In genomic region chr10:82622671-82623552, GRCm38 (mm10) we compare ENCODE assay signal across 8 mouse cellular contexts. TPM values are rescaled to one million over a fixed set of nuclear protein-coding genes. Genes with fewer than 3 reads are reported as not detected.
DNase-seq lines count a peak whose midpoint lies in the region; ATAC-seq and TF ChIP-seq lines count a peak whose summit lies in the region.

Gene 1190007I07Rik, minus strand, starts transcription at chr10:82623228.

- TF ChIP-seq POLR2A in CH12.LX (IDR thresholded peaks at IDR 0.05; ENCODE audit: low read depth, low read length): peak; percentile 79

- under 1% methylated on average over 59 of the region's 61 CpGs for WGBS in forebrain, embryonic 11.5 days
- whole genome bisulfite sequencing in heart, embryonic 16.5 days: under 1% methylated on average over 60 of the region's 61 CpGs
- WGBS in liver, embryonic 15.5 days (ENCODE audit: insufficient replicate concordance): under 1% methylated on average over 58 of the region's 61 CpGs
- under 1% methylated on average over 60 of the region's 61 CpGs for WGBS in neural tube, embryonic 12.5 days

- no peak for TF ChIP-seq RAD21 in CH12.LX (IDR thresholded peaks at IDR 0.05; ENCODE audit: low read depth, low read length)

- peak; percentile 93 for DNase-seq in CH12.LX (ENCODE audit: extremely low read depth)
- DNase-seq in c-Kit-positive CD71-positive TER-119-negative erythroid progenitor cells, embryonic 14.5 days (ENCODE audit: low read depth): peak; percentile 67
- peak; percentile 96 for DNase-seq in forebrain, embryonic 11.5 days (ENCODE audit: low spot score)
- peak; percentile 95 for DNase-seq in kidney, postnatal 36 days
- peak; percentile 79 for DNase-seq in telencephalon, adult 2 months (ENCODE audit: low read depth, low spot score)

- H3K27ac ChIP-seq in CH12.LX (ENCODE audit: insufficient read depth, low read depth): 0 out of 2 replicates have a peak within 1 kb of the TSS, but pooled peaks have one; percentile 25
- H3K27ac ChIP-seq in forebrain, embryonic 11.5 days (ENCODE audit: low read depth, low read length): peak within 1 kb of the TSS; percentile 39
- peak within 1 kb of the TSS; percentile 82 for H3K27ac ChIP-seq in heart, embryonic 16.5 days (ENCODE audit: low read length)
- H3K27ac ChIP-seq in liver, embryonic 15.5 days (replicated peaks): peak within 1 kb of the TSS; percentile 80
- H3K27ac ChIP-seq in neural tube, embryonic 12.5 days: peak within 1 kb of the TSS; percentile 66; the same call in 1 of the 2 replicates

- no peaks in the 10 kb centered on the region for H3K9me3 ChIP-seq in CH12.LX (replicated peaks; ENCODE audit: low read length)
- no peaks in the 10 kb centered on the region for H3K9me3 ChIP-seq in forebrain, embryonic 11.5 days (ENCODE audit: control insufficient read depth, low read length)
- no peaks in the 10 kb centered on the region for H3K9me3 ChIP-seq in heart, embryonic 16.5 days (replicated peaks; ENCODE audit: control insufficient read depth, low read length)
- no peaks in the 10 kb centered on the region for H3K9me3 ChIP-seq in liver, embryonic 15.5 days (replicated peaks)
- H3K9me3 ChIP-seq in neural tube, embryonic 12.5 days: no peaks in the 10 kb centered on the region

- peaks cover 4% of the 10 kb centered on the region; the same call in 1 of the 2 replicates for H3K79me2 ChIP-seq in CH12.LX (replicated peaks; ENCODE audit: control insufficient read depth, extremely low read depth, insufficient read depth, poor library complexity, severe bottlenecking)

- H3K36me3 ChIP-seq in CH12.LX (replicated peaks in 1 of 2; ENCODE audit: control insufficient read depth in 1 of 2, insufficient read depth in 1 of 2, low read length in 1 of 2): no peaks in the 10 kb centered on the region
- H3K36me3 ChIP-seq in forebrain, embryonic 11.5 days (ENCODE audit: control insufficient read depth, insufficient read depth, low read length): no peaks in the 10 kb centered on the region
- no peaks in the 10 kb centered on the region for H3K36me3 ChIP-seq in heart, embryonic 16.5 days (ENCODE audit: control insufficient read depth, insufficient read depth)
- H3K36me3 ChIP-seq in liver, embryonic 15.5 days (replicated peaks): no peaks in the 10 kb centered on the region
- no peaks in the 10 kb centered on the region for H3K36me3 ChIP-seq in neural tube, embryonic 12.5 days

- ATAC-seq in forebrain, embryonic 11.5 days (replicated peaks; ENCODE audit: low FRiP score): peak; percentile 94
- peak; percentile 88 for ATAC-seq in heart, embryonic 16.5 days (replicated peaks; ENCODE audit: extremely low read depth, insufficient read depth, low FRiP score)
- ATAC-seq in liver, embryonic 15.5 days (ENCODE audit: insufficient read depth): peak; percentile 88
- peak; percentile 91 for ATAC-seq in neural tube, embryonic 12.5 days (ENCODE audit: low FRiP score, low read depth)

- dilution Hi-C loops in CH12.LX (cut with MboI; ENCODE audit: extremely low pct_ligation_motif_present, extremely low pct_unique_long_range_greater_than_20kb, low sequenced_read_pairs): no loop called here

- H3K4me2 ChIP-seq in CH12.LX (ENCODE audit: insufficient read depth, low read depth, poor library complexity, severe bottlenecking): peak within 1 kb of the TSS; percentile 97
- peak within 1 kb of the TSS; percentile 55 for H3K4me2 ChIP-seq in forebrain, embryonic 11.5 days (ENCODE audit: low read depth, low read length, severe bottlenecking)
- H3K4me2 ChIP-seq in heart, embryonic 16.5 days (ENCODE audit: low read depth, low read length): peak within 1 kb of the TSS; percentile 76
- peak within 1 kb of the TSS; percentile 87 for H3K4me2 ChIP-seq in liver, embryonic 15.5 days
- peak within 1 kb of the TSS; percentile 61 for H3K4me2 ChIP-seq in neural tube, embryonic 12.5 days (replicated peaks)

- peak within 1 kb of the TSS; percentile 68 to 94 (median 81) for H3K4me3 ChIP-seq in CH12.LX (replicated peaks in 1 of 3; ENCODE audit: low read depth in 2 of 3, low read length in 2 of 3, poor library complexity in 1 of 3)
- H3K4me3 ChIP-seq in forebrain, embryonic 11.5 days (ENCODE audit: low read depth, low read length): peak within 1 kb of the TSS; percentile 61
- peak within 1 kb of the TSS; percentile 85 for H3K4me3 ChIP-seq in heart, embryonic 16.5 days (ENCODE audit: low read length)
- peak within 1 kb of the TSS; percentile 80 for H3K4me3 ChIP-seq in liver, embryonic 15.5 days (replicated peaks)
- peak within 1 kb of the TSS; percentile 66 for H3K4me3 ChIP-seq in neural tube, embryonic 12.5 days

- TF ChIP-seq EP300 in CH12.LX (IDR thresholded peaks at IDR 0.05; ENCODE audit: low read length): no peak

- no peaks in the 10 kb centered on the region for H3K27me3 ChIP-seq in CH12.LX (replicated peaks)
- H3K27me3 ChIP-seq in forebrain, embryonic 11.5 days (ENCODE audit: control insufficient read depth, insufficient read depth, low read length): no peaks in the 10 kb centered on the region
- no peaks in the 10 kb centered on the region for H3K27me3 ChIP-seq in heart, embryonic 16.5 days (ENCODE audit: control insufficient read depth, insufficient read depth, low read length)
- H3K27me3 ChIP-seq in liver, embryonic 15.5 days: no peaks in the 10 kb centered on the region
- no peaks in the 10 kb centered on the region for H3K27me3 ChIP-seq in neural tube, embryonic 12.5 days (replicated peaks)

- TF ChIP-seq CTCF in CH12.LX (conservative IDR thresholded peaks at IDR 0.05 in 1 of 2, IDR thresholded peaks at IDR 0.05 in 1 of 2; ENCODE audit: low read depth in 2 of 2, low read length in 2 of 2): no peak

- in situ Hi-C loops in CH12.LX (cut with MboI; ENCODE audit: low pct_ligation_motif_present, low pct_unique_long_range_greater_than_20kb, low sequenced_read_pairs): no loop called here

- H3K9ac ChIP-seq in CH12.LX (ENCODE audit: insufficient read depth, low read depth): peak within 1 kb of the TSS; percentile 65
- peak within 1 kb of the TSS; percentile 79 for H3K9ac ChIP-seq in forebrain, embryonic 11.5 days (ENCODE audit: low read length)
- peak within 1 kb of the TSS; percentile 93 for H3K9ac ChIP-seq in heart, embryonic 16.5 days (ENCODE audit: low read length)
- peak within 1 kb of the TSS; percentile 76 for H3K9ac ChIP-seq in liver, embryonic 15.5 days
- peak within 1 kb of the TSS; percentile 73 for H3K9ac ChIP-seq in neural tube, embryonic 12.5 days

- peaks cover 0 to 10% of the 10 kb centered on the region in 2 experiments; a peak in 1 of 4 replicates for H3K4me1 ChIP-seq in CH12.LX (ENCODE audit: control insufficient read depth in 1 of 2, insufficient read depth in 2 of 2)
- H3K4me1 ChIP-seq in forebrain, embryonic 11.5 days (replicated peaks; ENCODE audit: control insufficient read depth, insufficient read depth, low read length): no peaks in the 10 kb centered on the region
- peaks cover 5% of the 10 kb centered on the region; the same call in 1 of the 2 replicates for H3K4me1 ChIP-seq in heart, embryonic 16.5 days (ENCODE audit: control insufficient read depth, insufficient read depth, low read length)
- peaks cover 11% of the 10 kb centered on the region for H3K4me1 ChIP-seq in liver, embryonic 15.5 days (replicated peaks)
- H3K4me1 ChIP-seq in neural tube, embryonic 12.5 days: 0 out of 2 replicates have a peak, but pooled peaks cover 5% of the 10 kb centered on the region

TF ChIP-seq in CH12.LX, 34 proteins besides CTCF, POLR2A, EP300 and RAD21 (continues in another document):
- TF ChIP-seq BHLHE40 (IDR thresholded peaks at IDR 0.05; ENCODE audit: low read depth, low read length) (peak; percentile 92), NELFE (IDR thresholded peaks at IDR 0.05; ENCODE audit: low read depth, low read length) (peak; percentile 63; the same call in 1 of the 2 replicates), USF1 (IDR thresholded peaks at IDR 0.05; ENCODE audit: low read depth, low read length) (peak; percentile 79), MAZ (IDR thresholded peaks at IDR 0.05; ENCODE audit: low read depth, low read length) (peak; percentile 22; the same call in 1 of the 2 replicates), ZMIZ1 (IDR thresholded peaks at IDR 0.05; ENCODE audit: low read depth, low read length) (peak; percentile 45; the same call in 1 of the 2 replicates), TCF12 (IDR thresholded peaks at IDR 0.05; ENCODE audit: low read depth, low read length) (peak; percentile 75), CHD2 (IDR thresholded peaks at IDR 0.05; ENCODE audit: low read length) (no peak), HCFC1 (IDR thresholded peaks at IDR 0.05; ENCODE audit: low read depth, low read length) (peak; percentile 82), SIN3A (IDR thresholded peaks at IDR 0.05; ENCODE audit: low read length) (no peak; the same call in 1 of the 2 replicates), RCOR1 (conservative IDR thresholded peaks at IDR 0.05; ENCODE audit: low read depth, low read length) (no peak), CHD1 (IDR thresholded peaks at IDR 0.05; ENCODE audit: low read depth, low read length) (no peak), NRF1 (IDR thresholded peaks at IDR 0.05; ENCODE audit: low read depth, low read length) (peak; percentile 83), ELF1 (IDR thresholded peaks at IDR 0.05; ENCODE audit: low read depth, low read length) (peak; percentile 34; the same call in 1 of the 2 replicates), KAT2A (IDR thresholded peaks at IDR 0.05; ENCODE audit: insufficient replicate concordance, low read length) (peak; percentile 50; the same call in 1 of the 2 replicates), TBP (conservative IDR thresholded peaks at IDR 0.05; ENCODE audit: low read depth, low read length) (peak; percentile 81), PAX5 (IDR thresholded peaks at IDR 0.05; ENCODE audit: low read length) (no peak), JUN (IDR thresholded peaks at IDR 0.05; ENCODE audit: insufficient read depth, low read depth, low read length) (no peak), UBTF (IDR thresholded peaks at IDR 0.05; ENCODE audit: low read depth, low read length) (no peak), ETS1 (conservative IDR thresholded peaks at IDR 0.05; ENCODE audit: low read depth, low read length) (no peak), POLR2AphosphoS2 (IDR thresholded peaks at IDR 0.05; ENCODE audit: low read depth, low read length) (no peak; the same call in 1 of the 2 replicates), ZNF384 (IDR thresholded peaks at IDR 0.05; ENCODE audit: low read depth, low read length) (no peak), ZKSCAN1 (IDR thresholded peaks at IDR 0.05; ENCODE audit: borderline replicate concordance, low read depth, low read length) (no peak)

RNA-seq across cellular contexts. Expression of gene 1190007I07Rik, which starts in this region (rescaled TPM):
- total RNA-seq in CH12.LX (2012; rRNA removed) (35.7 and 40.0 TPM in 2 replicates), CH12.LX (2014; rRNA removed) (59.7 and 70.5 TPM in 2 replicates)
- 43.8 and 53.6 TPM in 2 replicates for polyA plus RNA-seq in CH12.LX (2012; ENCODE audit: insufficient read length, low read depth)
- polyA plus RNA-seq in forebrain, embryonic 11.5 days (2014; fragmentation: Nextera tagmentation; extraction: Ambion mirVana): 38.7 and 43.0 TPM in 2 replicates
- 34.1 and 41.3 TPM in 2 replicates for polyA plus RNA-seq in heart, embryonic 16.5 days (2015; fragmentation: Nextera tagmentation; extraction: Ambion mirVana)
- polyA plus RNA-seq in liver, embryonic 15.5 days (2015; fragmentation: Nextera tagmentation; extraction: Ambion mirVana): 25.7 and 31.6 TPM in 2 replicates
- 29.3 and 31.2 TPM in 2 replicates for polyA plus RNA-seq in neural tube, embryonic 12.5 days (2016; fragmentation: Nextera tagmentation; extraction: Ambion mirVana)

Comparison
In these comparisons a context has a peak if more than half of its experiments do, and no peak if none do; other contexts are left out.
1. Peak in every context shown above with its lines: DNase-seq, ATAC-seq, H3K4me3 ChIP-seq and H3K27ac ChIP-seq.
2. H3K27ac ChIP-seq: peak in every context shown above with its lines; median percentile 82 in heart, embryonic 16.5 days; 80 in liver, embryonic 15.5 days; 66 in neural tube, embryonic 12.5 days; 39 in forebrain, embryonic 11.5 days; 25 in CH12.LX.